Mouse (Mus musculus) right cerebral cortex, postnatal 25 days (tissue): Measurements from ENCODE around the gene Nrip1.

Source experiments
- DNase-seq: peaks from one replicate; pipeline ENCODE4 v3.0.0; 2022

The Nrip1 gene

DNA sequence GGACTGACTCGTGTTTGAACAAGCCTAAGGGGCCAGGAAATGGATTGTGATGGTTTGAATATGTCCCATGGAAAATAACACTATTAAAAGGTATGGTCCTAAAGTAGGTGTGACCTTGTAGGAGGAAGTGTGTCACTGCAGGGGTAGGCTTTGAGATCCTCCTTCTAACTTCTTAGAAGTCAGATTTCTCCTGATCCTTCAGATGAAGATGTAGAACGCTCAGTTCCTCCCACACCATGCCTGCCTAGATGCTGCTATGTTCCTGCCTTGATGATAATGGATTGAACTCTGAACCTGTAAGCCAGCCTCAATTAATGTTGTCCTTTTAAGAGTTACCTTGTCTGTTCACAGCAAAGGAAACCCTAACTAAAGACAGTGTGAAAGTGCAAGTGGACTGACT, 62.8 kb downstream of the Nrip1 start:
- no peak for DNase-seq

- DNase-seq = no peak
Measured at GRCm38 (mm10) chr16:76310286-76310685, 63.3 kb downstream of the Nrip1 start.

DNA sequence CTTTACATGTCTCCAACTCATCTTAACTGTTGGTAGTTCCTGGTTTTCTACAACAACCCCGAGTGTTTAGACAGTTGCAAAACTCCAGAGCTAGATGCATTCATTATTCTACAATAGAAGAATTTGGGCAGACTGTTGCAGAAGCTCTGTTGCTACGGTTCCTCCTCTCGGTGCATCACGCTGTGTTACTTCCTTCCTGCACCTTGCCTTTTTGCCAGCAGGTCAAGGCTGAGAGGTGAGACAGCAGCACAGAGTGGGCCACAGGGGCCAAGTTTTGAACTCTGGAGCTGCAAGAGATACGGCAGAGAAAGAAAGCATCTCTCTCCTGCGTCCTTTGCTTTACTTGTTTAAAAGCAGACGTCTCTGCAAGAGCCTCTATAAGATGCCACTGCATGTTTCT, 64.3 kb downstream of the Nrip1 start:
- DNase-seq = no peak

DNA sequence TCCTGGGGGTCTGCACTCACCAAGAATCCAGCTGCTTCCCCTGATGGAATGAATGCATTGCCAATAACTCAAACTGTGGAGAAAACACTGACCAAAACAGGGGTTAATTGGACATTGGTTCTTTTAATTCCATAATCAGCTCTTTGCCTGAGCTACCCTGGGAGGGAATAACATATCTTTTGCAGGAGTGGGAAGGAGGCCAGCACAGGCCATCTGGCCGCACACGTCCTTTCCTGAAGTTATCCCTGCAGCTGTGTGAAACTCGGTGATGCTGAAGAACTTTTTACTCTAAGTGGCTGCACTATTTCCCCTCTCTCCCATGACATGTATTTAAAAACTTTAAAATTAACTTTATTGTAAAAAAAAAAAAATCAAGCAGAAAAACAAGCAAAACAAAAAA, 66.6 kb downstream of the Nrip1 start:
- no peak for DNase-seq

GRCm38 (mm10) chr16:76306446-76306845, 67.2 kb downstream of the Nrip1 start:
- no peak for DNase-seq

GRCm38 (mm10) chr16:76303436-76303835, 70.2 kb downstream of the Nrip1 start:
- DNase-seq = no peak

DNA sequence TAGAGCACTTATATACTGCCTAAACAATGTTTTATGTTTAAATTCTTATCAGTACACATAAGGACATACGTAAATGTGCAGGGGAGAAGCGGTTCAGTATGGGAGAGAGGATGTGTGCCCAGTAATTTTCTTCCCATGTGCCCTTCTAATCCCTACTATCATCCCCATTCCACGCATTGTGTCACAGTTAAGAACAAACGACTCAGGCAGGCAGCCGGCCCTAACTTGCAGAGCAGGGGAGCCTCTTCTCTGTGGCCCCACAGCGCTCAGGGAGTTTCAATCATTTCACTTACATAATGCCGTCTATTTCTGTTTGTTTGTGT, 71.9 kb downstream of the Nrip1 start:
- no peak for DNase-seq

- no peak for DNase-seq
Measured at GRCm38 (mm10) chr16:76301037-76301727, 72.4 kb downstream of the Nrip1 start.

GRCm38 (mm10) chr16:76300452-76300851, 73.2 kb downstream of the Nrip1 start:
- no peak for DNase-seq

- DNase-seq = no peak
Measured at GRCm38 (mm10) chr16:76299511-76299910, 74.1 kb downstream of the Nrip1 start.

DNA sequence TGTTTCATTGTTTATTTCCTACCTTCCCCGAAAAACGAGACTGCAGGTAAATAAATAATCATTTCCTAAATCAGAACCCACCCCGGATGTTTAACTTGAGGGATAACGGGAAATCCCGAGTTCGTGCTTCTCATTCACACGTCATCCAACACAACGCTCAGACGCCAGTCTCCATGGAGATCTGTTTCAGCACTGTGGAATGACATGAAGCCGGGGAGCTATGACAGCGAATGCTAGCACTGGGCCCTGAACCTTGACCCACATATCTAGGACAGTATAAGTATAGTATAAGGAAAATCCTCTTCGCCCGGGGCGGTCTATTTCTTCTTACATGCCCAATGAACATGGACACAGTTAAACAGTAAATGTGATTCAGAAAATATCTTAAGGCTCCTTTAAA, 78.3 kb downstream of the Nrip1 start:
- DNase-seq = no peak

- DNase-seq = no peak
Measured at GRCm38 (mm10) chr16:76294550-76294949, 79.1 kb downstream of the Nrip1 start.

DNA sequence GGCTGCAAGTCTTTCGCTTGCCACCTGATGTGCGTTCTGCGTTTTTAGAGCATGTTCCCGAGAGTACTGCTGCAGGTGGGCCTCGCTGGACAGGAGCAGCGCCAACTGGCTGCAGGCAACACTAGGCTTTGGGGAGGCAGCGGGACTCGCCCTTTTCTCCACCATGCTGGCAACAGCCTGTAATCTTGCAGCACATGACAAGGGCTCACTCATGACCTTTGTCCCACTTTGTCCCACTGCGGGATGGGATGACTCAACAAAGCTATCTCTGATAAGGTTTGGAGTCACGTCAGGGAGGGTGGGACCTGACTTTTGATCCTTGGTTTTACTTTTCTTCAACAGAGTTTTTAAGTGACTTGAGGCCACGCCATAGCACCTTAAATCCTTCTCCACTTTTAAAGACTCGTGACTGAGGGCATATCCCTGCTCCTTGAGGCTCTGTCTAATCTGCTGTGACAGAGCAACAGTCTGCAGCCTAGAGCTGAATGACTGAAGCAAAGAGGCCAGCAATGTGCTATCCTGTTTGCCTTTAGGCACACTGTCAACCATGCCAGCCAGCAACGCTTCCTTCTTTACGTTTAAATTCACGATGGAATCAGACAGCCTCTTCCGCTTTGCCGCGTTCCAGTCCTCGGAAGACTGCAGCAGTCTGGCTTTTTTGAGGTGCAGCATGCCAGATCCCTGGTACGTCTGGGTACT, 79.7 kb downstream of the Nrip1 start:
- DNase-seq = no peak

DNA sequence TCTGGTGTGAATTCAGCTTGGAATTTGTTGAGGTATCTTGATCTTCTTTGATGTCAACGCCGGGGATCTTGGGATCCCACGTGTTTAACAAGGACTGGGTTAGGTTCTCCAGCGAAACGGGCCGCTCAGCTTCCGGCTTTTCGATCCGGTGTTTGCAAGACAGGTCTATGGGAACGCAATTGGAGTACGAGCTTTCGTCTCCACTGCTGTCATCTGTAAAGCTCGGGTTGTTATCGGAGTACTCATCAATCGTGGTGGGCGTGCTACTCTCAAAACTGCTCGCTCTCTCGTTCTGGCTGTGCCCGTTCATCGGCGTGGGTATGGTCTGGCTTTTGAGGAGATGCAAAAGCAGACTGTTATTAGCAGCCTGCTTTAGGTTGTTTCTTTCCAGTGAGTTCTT, 80.5 kb downstream of the Nrip1 start:
- DNase-seq = no peak

DNA sequence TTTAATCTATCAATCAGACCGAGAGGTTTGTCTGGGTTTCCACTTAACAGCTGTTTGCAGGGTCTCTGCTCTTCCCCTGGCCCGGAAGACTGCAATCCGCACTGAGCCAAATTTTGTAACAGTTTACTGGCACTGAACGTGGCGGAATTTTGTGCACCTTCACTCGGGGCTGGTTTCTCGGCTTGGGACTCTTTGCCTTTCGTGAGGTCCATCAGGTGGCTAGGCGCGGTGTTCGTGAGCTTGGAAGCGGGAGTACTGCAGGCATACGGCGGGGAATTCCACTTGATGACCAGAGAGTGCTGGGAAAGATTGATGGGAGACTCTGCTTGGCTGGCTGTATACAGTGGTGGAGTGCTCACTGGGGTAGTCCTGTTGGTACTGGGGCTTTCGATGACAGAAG, 81.0 kb downstream of the Nrip1 start:
- DNase-seq = no peak

DNA sequence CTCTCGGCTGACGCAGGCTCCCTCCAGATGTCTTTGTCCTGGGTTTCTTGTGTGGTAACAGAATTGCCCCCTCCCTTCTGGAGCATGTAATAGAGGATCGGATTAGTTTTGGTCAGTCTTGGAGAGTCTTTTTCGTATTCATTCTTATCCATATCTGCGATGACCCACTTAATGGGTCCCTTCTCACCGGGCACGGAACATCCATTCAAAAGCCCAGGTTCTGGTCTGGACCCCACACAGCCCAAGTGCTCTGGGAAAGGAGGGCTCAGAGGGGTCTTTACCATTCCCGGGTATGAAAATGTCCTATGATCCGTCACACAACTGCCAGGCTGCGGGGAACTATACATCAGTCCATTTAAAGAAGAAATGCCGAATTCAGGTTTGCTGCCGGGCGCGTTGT, 82.3 kb downstream of the Nrip1 start:
- DNase-seq = no peak

DNA sequence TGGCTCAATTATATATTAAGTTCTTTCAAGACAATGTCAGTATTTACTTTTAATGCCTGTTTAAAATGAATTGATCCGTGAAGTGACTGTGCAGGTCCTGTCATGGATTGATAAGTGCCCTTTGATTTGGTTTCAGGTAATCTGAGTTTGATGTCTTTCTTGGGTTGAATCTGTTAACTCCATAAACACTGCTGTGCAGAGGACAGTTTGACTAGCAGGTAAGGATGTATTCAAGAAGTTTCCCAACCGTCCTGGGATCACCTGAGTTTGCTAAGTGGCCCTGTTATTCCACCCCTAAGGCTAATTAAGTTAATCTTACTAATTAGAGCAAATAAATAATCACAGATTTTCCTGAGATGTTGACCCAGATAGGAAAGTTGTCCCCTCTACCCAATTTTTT, 84.1 kb downstream of the Nrip1 start:
- no peak for DNase-seq

- DNase-seq = no peak
Measured at GRCm38 (mm10) chr16:76283796-76284195, 89.8 kb downstream of the Nrip1 start.

GRCm38 (mm10) chr16:76281850-76282249, 91.8 kb downstream of the Nrip1 start:
- DNase-seq = no peak

GRCm38 (mm10) chr16:76280365-76280764, 93.3 kb downstream of the Nrip1 start:
- no peak for DNase-seq

DNA sequence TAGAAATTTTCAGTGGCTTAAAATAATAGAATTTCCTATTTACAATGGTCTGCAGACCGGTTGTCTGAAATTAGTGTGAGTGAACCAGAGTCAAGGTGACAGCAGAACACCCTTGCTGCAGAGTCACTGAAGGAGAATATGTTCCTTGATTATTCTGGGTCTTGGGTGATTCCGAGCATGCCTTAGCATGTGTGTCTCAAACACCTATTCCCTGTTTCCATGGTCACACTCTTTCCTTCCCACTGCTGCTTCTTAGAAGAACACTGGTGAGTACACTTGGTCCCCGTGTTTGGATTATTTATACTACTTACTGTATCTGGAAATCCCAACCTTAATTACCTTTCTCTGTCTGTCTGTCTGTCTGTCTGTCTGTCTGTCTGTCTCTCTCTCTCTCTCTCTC, 97.4 kb downstream of the Nrip1 start:
- no peak for DNase-seq

DNA sequence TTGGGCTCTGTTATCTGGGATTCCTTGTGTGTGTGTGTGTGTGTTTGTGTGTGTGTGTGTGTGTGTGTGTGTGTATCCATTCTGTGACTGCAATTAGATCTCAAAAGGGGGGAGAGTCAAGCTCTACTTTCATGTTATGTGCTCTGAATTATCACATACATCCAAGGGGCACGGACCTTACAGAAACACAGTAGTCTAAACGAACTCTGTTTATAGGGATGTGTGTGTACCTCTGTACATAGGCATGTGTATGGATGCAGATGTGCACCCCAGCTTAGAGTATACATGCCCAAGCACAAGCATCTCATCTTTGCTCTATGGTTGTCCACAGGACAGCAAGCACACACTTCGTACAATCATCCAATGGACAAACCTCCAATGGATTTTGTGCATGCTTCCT, 98.0 kb downstream of the Nrip1 start:
- no peak for DNase-seq

GRCm38 (mm10) chr16:76275166-76275565, 98.5 kb downstream of the Nrip1 start:
- no peak for DNase-seq

GRCm38 (mm10) chr16:76266635-76267268, 106.9 kb downstream of the Nrip1 start:
- DNase-seq = no peak

DNA sequence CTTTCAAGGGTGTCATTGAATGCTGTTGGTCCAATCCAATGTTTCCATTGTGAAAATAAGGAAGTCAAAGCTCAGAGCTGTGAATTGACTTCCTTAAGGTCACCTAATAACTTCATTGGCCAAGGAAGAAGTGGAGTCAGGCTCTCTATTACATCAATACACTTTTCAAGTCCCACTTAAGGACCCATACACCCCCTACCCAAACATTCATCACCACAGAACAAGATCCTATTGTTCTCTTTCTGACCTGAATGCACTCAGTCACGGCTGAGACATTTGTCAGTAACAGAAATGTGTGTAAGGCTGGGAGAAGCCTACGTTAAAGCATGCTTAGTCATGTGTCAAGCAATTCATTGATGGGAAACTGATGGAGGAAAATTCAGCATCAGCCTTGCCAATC, 107.8 kb downstream of the Nrip1 start:
- no peak for DNase-seq
